Mouse (Mus musculus) lung, postnatal 4 days (tissue): ENCODE measurements around the gene Olfr571.

ENCODE experiments used
- DNase-seq, 2 experiments: peaks; one replicate each; pipeline ENCODE4 v3.0.0; 2021

Gene Olfr571

GRCm38 (mm10) chr7:102917032-102917875, at the start of gene Olfr571:
Olfr571 (minus strand) TSS chr7:102917536.
- no peak for DNase-seq

GRCm38 (mm10) chr7:102962360-102962759, 45.0 kb upstream of the Olfr571 start, which contains the start of gene Olfr576:
Olfr576 (plus strand) TSS chr7:102962660.
- no peak for DNase-seq

GRCm38 (mm10) chr7:102958593-102958992, 41.3 kb upstream of the Olfr571 start, which contains the start of gene Olfr575:
Olfr575 (minus strand) TSS chr7:102958775.
- DNase-seq = no peak

DNA sequence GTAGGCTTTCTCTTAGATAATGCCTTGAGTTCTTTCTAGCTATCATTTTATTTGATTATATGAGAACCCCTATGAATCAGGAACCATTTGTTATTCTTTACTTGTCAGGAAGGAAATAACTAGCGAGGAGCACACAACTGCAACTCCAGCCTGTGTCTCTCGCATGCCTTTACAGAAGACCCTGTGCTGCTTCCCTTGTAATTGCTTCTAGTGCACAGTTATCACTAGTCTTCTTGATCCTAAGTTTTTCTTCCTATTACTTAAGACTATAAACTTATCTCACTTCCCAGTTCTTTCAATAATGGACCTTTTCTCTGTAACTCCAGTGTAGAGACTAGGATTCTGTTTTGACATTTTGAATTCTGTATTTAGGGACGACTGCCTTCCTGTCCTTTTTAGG, 40.8 kb upstream of the Olfr571 start:
- no peak for DNase-seq

GRCm38 (mm10) chr7:102950732-102951131, 33.4 kb upstream of the Olfr571 start:
- DNase-seq = no peak

DNA sequence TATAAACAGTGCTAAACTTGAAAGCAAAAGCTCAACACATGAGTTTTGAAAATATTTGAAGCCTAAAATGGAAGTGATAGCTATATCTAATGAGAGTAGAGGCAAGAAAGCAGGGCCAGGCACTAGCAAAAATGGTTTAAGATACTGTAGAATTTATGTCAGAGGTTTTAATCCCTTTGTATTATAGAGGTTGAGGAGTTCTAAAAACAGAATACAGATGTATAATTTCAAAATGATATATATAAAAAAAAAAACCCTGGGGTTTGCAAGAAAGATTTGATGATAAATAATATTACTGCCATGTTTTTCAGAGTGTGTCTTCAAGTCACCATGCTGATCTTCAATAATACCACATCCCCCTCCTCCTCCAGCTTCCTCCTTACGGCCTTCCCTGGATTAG, 30.8 kb upstream of the Olfr571 start, which contains the start of gene Olfr574:
Olfr574 (plus strand) TSS at position 301 of the 400 bp plus-strand sequence.
- no peak for DNase-seq

DNA sequence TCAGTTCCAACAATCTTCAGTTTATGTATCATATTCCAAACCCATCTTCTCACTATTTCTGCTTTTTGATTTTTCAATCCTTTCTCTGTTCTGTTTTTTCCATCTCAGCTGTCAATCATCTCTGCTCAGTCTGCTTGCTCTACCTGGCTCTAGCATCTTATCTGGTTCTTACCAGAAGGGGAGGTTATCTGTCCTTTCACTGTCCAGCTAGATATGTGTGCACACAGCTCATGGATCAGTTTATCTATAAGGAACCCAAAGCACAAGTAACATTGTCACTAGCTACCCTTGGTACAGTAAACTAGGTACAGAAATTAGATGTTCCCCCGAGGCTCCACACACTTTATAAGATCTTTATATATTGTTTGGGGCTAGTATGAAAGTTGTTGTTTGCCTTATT, 26.1 kb upstream of the Olfr571 start:
- no peak for DNase-seq

GRCm38 (mm10) chr7:102942475-102942874, 25.1 kb upstream of the Olfr571 start, which contains the start of gene Olfr573-ps1:
Olfr573-ps1 (minus strand) TSS chr7:102942575.
- DNase-seq = no peak

GRCm38 (mm10) chr7:102927105-102927504, 9.8 kb upstream of the Olfr571 start:
- no peak for DNase-seq

GRCm38 (mm10) chr7:102924109-102924508, 6.8 kb upstream of the Olfr571 start, which contains the start of gene Olfr572:
Olfr572 (plus strand) TSS chr7:102924409.
- DNase-seq = no peak

- no peak for DNase-seq
These were observed 2.3 kb upstream of the Olfr571 start for GRCm38 (mm10) chr7:102919632-102920031.

- no peak for DNase-seq
These were observed 931 bp downstream of the Olfr571 start for GRCm38 (mm10) chr7:102916405-102916804.

- no peak for DNase-seq
These were observed 2.1 kb downstream of the Olfr571 start for GRCm38 (mm10) chr7:102915261-102915660.

DNA sequence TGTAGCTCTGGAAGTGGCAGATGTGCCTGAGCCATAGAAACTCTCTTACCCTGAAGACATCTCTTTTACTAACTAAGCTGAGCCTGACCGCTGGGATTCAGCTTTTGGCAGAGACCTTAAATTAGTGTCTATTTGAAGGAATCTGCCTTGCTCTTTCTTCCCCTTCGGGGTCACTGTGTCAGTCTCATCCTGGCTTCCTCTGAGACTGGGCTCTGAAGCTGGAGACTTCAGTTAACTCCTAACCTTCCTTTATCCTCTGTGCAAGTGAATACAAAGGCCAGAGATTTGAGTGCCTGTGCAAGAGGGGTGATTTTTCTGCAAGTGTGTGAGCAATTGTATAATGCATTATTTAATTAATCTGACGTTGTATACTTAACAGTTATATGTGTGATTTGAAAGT, 26.6 kb downstream of the Olfr571 start, which contains the start of gene Olfr569:
Olfr569 (minus strand) TSS at position 101 of the 400 bp plus-strand sequence.
- no peak for DNase-seq

GRCm38 (mm10) chr7:102876822-102877221, 40.5 kb downstream of the Olfr571 start, which contains the start of gene Olfr568:
Olfr568 (plus strand) TSS chr7:102877122.
- DNase-seq = no peak

- DNase-seq = no peak
These were observed 58.7 kb downstream of the Olfr571 start, which contains the start of gene Olfr566 for GRCm38 (mm10) chr7:102858665-102859064. Olfr566 (minus strand) TSS chr7:102858765.

DNA sequence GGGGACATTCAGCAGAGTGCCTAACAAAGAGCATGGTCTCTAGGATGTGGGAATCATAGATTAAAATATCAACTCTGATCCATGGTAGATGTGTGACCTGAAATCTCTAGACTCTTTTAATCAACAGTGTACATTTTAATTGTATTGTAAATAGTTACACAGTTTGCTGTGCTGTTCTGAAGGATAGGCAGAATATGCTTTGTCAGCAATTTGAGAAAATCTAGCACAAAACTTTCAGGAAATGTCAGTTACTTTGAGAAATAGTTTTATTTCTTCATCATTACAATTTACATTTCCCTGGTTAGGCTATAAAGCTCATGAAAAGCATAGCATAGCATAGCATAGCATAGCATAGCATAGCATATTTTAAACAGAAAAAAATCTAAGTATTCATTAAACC, 61.5 kb downstream of the Olfr571 start:
- DNase-seq = no peak
